Mouse (Mus musculus) liver, adult (tissue): ENCODE measurements at regions not wholly inside any gene's neighbourhood (a gene's known extent, or its start where the extent isn't known, plus 50 kb on each side); places are given as distances from the start of the nearest gene placed in this dataset.

ENCODE experiments used
- GATA4 ChIP-seq: IDR thresholded peaks from 2 replicates; pipeline ENCODE4 v1.6.1; 2014; ENCODE audit warnings: mild to moderate bottlenecking, low read length; ENCODE audit not compliant: insufficient replicate concordance

DNA sequence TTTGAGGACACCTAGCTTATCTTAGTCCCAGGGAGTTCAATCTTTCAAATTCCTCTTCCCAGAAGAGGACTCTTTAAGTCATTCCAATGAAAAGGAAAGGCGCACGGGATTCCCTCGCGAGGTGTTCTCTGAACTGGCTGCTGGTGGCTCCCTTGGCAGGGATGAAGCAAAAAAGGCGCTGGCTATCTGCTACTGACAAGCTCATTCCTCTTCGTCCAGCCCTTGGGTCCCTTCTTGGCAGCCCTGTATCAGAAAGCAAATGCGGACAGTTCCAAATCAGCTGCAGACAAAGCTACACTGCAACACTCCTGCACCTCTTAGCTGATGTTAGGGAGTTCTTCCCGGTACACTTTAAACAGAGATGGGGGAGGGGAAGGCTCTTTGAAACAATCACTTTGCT is 155.4 kb downstream of the Ifng start:
- TF ChIP-seq GATA4 = no peak

DNA sequence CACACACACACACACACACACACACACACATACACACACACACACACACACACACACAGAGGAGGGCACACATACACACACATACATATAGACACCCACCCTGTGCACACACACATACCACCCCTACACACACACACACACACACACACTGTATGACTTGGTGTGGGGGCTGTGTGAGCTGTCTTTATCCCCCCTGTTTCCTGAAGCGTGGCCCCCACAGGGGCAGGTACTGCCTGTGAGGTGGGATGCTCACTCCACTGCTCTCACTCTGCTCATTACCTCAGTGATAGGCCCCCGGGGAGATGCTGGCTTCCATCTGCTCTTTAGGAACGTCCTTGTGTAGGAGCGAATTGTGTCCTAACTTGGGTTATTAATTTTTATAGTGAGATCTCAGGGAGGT is 157.7 kb downstream of the Ifng start:
- no peak for TF ChIP-seq GATA4

DNA sequence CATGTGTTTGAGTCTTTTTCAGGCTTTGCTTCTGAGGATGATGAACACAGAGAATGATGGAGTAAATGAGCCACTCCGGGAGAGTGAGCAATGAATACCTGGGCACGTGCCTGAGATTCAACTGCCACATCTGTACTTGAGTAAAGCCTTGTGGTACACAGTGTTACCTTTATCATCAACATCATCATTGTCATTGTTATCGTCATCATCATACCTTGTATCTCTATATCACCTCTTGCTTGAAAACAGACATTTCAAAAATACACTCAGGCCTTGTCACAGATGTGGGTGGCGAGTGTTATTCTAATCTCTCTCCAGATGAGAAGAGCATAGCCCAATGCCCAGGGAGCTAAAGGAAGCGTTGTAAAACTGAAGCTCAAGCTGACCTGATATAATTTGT is 158.4 kb downstream of the Ifng start:
- TF ChIP-seq GATA4 = no peak

DNA sequence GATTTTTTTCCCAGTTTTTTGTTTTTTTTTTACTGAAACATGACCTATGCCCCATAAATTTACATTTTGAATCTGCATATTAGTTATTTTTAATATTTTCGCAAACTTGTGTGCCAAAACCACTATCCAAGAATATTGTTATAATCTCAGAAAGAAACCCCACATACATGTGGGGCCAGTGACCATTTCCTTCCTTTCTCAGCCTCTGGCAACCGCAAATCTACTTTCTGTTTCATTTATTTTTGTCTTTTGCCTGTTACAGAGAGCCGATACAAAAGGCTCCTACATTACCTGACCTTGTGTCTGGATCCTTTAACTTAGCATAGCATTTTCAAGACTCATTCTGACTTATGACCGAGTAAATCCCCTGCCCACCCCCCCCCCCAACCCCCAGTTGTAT is 158.8 kb downstream of the Ifng start:
- no peak for TF ChIP-seq GATA4

DNA sequence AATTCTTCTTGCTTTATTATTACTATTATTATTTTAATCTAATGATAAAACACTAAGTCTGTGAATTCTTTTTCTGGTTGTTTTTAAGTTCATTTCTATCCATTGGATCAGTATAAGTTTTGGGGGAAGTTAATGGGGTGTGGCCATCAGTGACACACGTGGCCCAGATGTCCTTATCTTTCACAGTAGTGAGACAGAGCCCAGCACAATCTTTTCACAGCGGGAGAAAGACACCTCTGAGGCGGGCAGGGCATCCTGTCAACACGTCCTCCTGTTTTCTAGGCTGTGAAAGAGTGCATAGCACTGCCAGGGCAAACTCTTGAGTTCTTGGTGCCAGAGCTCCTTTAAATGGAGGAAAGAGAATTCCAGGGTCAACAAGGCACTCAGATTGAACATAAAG is 162.1 kb downstream of the Ifng start:
- no peak for TF ChIP-seq GATA4

DNA sequence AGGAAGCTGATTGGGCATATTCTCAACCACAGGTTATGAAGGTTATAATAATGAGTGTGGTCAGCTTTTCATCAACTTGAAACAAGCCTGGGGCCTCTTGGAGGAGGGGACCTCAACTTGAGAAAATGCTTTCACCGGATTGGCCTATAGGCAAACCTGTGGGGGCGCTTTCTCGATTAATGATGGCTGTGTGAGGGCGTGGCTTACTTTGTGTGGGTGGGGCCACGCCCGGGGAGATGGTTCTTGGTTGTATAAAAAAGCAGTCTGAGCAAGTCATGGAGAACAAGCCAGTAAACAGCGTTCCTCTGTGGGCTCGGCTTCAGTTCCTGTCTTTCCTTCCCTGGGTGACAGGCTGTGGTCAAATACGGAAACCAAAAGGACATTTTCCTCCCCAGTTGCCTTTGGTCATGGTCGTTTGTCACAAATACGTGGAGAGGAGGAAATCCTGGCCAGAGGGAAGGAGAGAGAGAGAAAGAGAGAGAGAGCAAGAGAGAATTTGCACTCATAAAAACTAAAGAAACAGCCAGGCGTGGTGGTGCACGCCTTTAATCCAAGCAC is 163.1 kb downstream of the Ifng start:
- no peak for TF ChIP-seq GATA4

DNA sequence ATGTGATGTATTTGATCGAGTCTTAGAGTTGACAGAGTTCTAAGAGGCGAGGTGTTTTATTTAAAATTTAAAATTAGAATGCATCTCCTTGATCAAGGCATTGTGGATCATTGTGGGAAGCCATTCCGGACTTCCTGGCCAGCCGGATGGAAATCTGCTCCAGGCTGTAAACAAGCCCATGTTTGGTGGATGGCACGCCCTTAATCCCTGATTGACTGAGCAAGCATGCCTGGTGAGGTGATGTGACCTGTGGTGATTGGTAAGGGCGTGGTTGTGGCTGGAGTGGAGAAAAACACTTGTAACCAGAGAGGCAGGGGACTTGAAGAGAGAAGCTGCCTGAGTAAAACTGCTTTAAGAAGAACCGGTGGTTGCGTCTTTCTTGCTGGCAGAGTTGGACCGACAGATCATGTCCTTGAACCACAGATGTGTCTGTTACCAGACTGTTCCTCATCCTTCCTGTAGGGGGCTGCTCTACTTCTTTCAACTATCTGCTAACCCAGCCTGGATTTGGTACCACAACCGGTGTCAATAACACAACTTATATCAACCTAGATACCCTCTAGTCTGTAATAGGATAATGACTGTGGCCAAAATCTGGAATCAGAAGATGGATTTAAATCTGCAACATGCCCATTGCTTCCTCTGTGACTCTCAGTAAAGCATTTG is 164.4 kb downstream of the Ifng start:
- no peak for TF ChIP-seq GATA4

DNA sequence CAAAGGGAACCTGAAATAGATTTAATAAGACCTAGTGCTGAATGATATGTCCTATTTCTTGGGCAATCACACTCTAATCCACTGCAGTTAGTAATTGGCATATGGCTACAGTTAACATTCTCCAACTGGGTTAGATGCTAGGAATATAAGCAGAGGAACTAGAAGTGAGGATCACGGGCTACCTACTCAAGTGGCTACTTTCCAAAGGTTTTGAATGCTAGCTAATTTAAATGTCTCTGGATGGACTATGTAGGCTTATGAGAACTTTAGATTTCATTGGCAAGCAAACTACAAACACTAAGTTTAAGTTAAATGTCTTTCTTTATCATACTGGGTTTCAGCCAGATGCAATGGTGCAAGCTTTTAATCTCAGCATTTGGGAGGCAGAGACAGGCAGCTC is 166.6 kb downstream of the Ifng start:
- no peak for TF ChIP-seq GATA4

DNA sequence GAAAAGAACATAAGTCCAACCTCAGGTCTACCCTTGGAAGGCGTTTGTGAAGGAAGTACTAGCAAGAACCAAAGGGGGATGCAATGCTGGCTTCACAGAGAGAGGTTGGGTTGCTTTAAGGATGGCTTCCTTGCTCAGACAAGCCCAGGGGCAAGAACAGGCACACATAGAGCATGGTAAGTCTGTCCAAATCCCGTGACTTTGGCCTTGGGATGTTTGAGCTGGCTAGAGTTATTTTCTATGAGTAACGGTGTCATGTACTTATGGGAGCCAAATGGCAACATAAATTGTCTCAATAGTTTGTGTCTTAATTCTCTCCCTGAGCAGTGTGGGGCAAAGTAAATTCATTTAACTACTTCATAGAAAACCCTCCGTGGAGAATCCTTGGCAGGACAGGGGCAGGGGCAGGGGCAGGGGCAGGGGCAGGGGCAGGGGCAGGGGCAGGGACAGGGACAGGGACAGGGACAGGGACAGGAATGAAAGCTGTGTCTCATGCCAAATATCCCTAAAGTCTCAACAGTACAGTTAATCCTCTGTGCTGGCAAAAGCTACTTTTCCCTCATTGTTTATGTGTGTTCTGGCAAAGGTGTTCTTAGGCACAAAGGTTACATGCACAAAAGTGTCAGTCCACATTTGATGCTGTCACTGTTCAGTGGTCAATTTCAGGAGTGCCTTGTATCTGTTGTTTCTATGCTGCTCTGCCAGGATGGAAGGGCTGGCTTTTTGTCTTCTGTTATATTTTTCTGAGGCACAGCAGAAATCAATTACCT is 167.7 kb downstream of the Ifng start:
- TF ChIP-seq GATA4 = no peak

DNA sequence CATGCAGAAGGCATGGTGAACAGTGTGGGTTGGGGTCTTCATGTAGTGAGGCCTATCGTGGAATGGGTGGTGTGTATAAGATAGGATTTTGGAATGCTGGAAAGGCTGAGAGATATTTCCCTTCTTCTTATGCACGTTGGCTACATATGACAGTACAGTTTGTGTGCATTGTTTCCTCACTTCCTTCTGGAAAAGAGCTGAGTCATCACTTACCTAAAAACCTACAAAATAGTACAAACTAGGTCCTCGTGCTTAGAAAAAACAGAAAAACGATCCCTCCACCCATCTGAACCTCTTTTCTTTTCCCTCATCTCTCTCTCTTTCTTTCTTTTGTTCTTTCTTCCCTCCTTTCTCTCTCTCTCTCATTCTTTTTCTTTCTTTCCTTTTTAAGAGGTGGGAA is 168.3 kb downstream of the Ifng start:
- TF ChIP-seq GATA4 = no peak

DNA sequence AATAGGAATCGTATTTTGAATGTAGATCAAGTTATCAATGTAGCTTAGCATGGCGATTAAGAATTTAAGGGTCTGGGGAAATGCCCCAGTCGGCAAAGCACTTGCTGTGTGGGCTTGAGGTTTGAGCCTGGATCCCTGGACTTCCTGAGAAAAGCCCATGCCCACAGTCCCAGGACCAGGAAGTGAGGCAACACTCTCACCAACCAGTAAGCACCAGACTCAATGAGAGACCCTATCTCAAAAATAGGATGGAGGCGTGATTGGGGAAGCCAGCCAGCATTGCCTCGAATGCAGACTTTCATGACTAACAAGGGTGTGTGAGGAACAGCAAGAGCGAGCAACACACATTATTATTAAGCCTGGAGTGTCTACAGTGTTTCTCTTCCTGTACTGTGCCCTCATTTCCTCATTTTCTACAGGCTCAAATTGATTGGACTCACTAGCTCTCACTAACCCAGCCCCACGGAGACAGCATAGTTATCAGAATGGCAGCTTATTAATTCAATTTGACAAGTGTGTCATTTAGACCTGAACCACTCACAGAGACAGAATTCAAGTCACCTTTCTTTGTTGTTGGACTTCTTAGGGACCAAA is 170.1 kb downstream of the Ifng start:
- no peak for TF ChIP-seq GATA4

DNA sequence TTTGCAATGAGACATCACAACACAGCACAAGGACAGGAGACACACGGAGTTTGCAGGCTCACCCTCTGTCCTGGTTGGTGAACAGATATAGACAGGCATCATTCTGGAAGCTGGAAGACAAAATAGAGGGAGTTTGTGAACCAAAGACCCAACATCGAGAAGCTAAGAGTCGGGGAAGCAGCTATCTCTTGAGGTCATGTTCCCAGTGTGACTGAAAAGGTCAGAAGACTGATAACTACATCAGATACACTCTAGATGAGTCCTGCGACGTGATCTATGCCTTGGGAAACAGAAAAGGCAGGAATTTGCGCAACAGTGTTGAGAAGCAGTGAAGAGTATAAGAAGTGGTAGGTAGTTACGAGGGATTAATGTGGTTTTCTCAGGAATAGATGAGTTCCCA is 171.2 kb downstream of the Ifng start:
- TF ChIP-seq GATA4 = no peak

DNA sequence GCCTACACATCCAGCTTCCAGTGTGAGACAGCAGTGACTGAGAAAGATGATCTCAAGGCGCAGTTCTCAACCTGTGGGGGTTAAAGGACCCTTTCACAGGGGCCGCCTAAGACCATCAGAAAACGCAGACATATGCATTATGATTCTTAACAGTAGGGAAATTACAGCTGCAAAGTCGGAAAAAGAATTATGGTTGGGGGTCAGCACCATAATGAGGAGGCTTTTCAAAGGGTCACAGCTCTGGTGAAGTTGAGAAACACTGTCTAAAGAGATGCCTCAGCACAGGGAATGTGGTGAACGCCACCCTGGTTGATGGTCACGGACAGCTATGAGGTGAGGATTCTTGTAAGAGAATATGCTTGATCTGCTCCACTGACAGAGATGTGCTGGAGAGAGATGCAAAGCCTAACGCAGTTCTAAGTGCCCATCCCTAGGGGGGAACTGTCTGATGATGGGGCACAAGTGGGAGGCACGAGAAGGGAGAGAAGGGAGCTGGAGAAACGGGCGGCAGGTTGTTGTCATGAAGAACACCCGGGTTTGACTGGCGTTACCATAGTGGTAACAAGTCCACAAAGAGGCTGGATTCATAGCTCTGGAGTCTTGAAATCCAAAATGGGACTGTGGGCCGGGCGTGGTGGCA is 172.3 kb downstream of the Ifng start:
- no peak for TF ChIP-seq GATA4

DNA sequence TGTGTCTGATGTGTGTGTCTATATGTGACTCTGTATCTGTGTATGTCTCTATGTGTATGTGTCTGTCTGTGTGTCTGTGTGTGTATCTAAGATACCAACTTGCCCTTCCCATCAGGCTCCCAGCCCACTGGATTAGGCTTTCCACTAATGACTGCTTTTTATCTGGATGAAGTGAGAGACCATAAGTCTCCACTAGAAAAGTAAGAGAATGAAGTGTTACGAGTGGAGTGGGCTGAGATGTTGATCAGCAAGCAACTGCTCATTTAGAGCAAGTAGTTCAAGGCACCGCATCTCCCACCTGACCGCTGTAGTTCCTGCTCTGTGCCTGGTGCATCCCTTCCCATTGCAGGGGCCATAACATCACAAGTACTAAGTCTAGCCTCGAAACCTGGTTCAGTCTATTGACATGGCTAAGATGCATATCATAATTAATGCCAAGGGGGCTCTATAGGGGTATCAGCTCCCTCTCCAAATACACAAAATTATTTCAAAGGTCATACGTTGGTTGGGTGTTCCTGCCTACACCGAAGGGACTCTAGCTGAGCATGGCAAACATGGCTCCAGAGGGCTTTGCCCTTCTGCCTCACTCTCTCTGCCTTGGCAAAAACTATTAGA is 173.5 kb downstream of the Ifng start:
- no peak for TF ChIP-seq GATA4
